Mouse (Mus musculus) megakaryocyte-erythroid progenitor cell, adult 5 weeks (primary cell): Measurements from ENCODE around the gene Vmn2r8. TPM values are rescaled to one million over a fixed set of nuclear protein-coding genes. Genes with fewer than 3 reads are reported as not detected.

Experiments
- polyA plus RNA-seq: library from polyadenylated mRNA; stranded (reverse); fragments of >175 nt; gene quantifications from 2 replicates; pipeline ENCODE4 v1.2.3, GENCODE M21; 2012

The Vmn2r8 gene
- polyA plus RNA-seq: not detected in 2 replicates

DNA sequence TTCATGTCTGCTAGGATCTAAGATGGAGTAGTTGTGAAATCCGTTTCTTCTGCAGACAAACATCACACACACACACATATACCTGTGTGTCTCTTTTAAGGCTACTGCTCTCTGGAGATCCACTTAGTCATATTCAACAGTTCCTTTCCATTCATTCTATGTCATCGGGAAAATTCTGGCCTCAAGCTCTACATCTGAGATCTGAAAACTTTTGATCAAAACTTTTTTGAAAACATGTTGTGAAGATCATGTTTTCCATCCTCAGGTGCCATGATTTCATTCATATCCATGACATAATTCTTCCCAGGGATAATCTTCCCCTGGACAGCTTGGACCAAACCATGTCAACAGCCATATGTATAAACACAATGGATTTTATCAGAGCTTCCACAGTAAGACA is at the start of gene Vmn2r8:
Vmn2r8 (minus strand) TSS at position 101 of the 400 bp plus-strand sequence.

DNA sequence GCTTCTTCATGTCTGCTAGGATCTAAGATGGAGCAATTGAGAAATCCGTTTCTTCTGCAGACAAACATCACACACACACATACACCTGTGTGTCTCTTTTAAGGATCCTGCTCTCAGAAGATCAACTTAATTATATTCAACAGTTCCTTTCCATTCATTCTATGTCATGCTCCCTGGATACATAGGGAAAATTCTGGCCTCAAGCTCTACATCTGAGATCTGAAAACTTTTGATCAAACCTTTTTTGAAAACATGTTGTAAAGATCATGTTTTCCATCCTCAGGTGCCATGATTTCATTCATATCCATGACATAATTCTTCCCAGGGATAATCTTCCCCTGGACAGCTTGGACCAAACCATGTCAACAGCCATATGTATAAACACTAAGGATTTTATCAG is 43.9 kb upstream of the Vmn2r8 start, which contains the start of gene Vmn2r9:
Vmn2r9 (minus strand) TSS at position 101 of the 400 bp plus-strand sequence.

DNA sequence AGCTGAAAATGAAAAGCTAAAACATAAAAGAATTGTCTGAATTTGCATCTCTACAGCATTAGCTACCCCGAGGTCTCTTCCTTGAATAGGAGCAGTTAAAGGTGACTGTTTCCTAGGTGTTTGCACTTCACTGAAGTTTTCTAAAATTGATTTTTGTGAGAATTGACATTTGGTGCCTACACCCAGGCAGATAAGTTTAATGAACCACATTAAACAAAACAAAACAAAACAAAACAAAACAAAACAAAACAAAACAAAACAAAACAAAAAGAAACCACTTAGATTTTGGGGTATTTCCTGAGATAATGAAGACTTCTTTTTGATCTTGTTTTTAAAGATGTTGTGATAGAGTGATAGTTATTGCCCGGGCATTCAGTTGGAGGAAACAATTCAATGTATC is 13.4 kb downstream of the Vmn2r8 start, which contains the start of gene Tmed11:
Tmed11 (minus strand) TSS at position 101 of the 400 bp plus-strand sequence.

DNA sequence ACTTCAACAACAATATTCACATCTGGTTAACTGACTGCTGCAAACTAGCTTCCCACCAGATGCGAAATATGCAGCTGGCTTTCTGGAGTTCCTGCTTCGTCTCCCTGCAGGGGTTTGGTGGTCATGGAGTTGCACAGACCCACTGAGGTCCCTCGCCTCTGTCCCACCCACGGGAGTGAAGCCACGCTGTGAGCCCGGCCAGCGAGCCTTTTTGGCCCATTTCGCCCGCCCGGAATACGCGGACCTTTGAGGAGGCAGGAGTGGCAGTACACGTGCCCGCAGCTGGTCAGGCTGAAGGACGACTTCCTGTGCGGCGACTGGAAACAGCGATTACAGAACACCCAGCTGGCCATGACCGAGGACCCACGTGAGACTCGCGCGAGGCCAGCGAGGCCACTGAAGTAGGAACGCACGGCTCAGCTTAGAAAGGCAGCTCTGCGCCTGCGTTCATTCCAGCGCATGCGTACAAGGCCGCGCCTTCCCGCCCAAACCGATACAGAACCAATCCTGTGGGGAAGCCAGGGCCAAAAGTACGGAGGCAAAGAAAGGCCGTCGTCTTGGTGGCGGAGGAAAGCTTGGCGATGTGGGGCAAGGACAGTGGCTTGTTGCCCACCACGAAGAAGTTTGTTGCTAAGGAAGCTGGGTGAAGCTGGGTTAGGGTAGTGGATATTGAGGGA is 33.9 kb downstream of the Vmn2r8 start, which contains the start of gene Rnf212:
Rnf212 (minus strand) TSS at position 353 of the 677 bp plus-strand sequence.

Other genes starting within 250 kb of the Vmn2r8 start
- gene Gak, start 179.1 kb downstream of the Vmn2r8 start, polyA plus RNA-seq: 70.5 and 73.6 TPM in 2 replicates
- gene Tmem175, start 179.1 kb downstream of the Vmn2r8 start, polyA plus RNA-seq: 3.0 TPM in 2 replicates
- gene Idua, start 148.5 kb downstream of the Vmn2r8 start, polyA plus RNA-seq: 18.4 and 18.8 TPM in 2 replicates
- gene Dgkq, start 139.2 kb downstream of the Vmn2r8 start, polyA plus RNA-seq: 5.0 and 5.7 TPM in 2 replicates
- gene Slc26a1, start 133.3 kb downstream of the Vmn2r8 start, polyA plus RNA-seq: 0.82 and 1.1 TPM in 2 replicates
- gene Fgfrl1, start 116.5 kb downstream of the Vmn2r8 start, polyA plus RNA-seq: 7.6 and 12.5 TPM in 2 replicates
- not detected in 2 replicates for gene Rnf212, start 33.9 kb downstream of the Vmn2r8 start, polyA plus RNA-seq
- gene Tmed11, start 13.5 kb downstream of the Vmn2r8 start, polyA plus RNA-seq: not detected in 2 replicates
- gene Vmn2r9, start 43.8 kb upstream of the Vmn2r8 start, polyA plus RNA-seq: 0.01 TPM in 1 of 2 replicates, not detected in the other
- gene Vmn2r10, start 197.7 kb upstream of the Vmn2r8 start, polyA plus RNA-seq: not detected in 2 replicates